Mouse (Mus musculus) lung, adult 2 months (tissue): ENCODE data around the gene Ippk.

Experiments used
- CTCF ChIP-seq: fragments of 200-500 bp; IDR thresholded peaks from 2 replicates; pipeline ENCODE4 v1.5.1; 2011; ENCODE audit warnings: mild to moderate bottlenecking, low read length, control low read depth; ENCODE audit not compliant: insufficient read depth
- POLR2A ChIP-seq: fragments of 200-500 bp; IDR thresholded peaks from 2 replicates; pipeline ENCODE4 v1.6.1; 2011; ENCODE audit warnings: low read depth, mild to moderate bottlenecking, control low read depth, low read length, borderline replicate concordance; ENCODE audit errors: extremely low read depth

GRCm38 (mm10) chr13:49421959-49422358, 910 bp downstream of the Ippk start:
- no peak for TF ChIP-seq POLR2A
- no peak for TF ChIP-seq CTCF
